Mouse (Mus musculus) forelimb bud, embryonic 11.5 days (tissue): ENCODE measurements around the gene B3glct.

Experiments used
- DNase-seq: peaks from one replicate; pipeline ENCODE4 v3.0.0-alpha.2; 2012; ENCODE audit warnings: low read depth, low spot score

The B3glct gene

DNA sequence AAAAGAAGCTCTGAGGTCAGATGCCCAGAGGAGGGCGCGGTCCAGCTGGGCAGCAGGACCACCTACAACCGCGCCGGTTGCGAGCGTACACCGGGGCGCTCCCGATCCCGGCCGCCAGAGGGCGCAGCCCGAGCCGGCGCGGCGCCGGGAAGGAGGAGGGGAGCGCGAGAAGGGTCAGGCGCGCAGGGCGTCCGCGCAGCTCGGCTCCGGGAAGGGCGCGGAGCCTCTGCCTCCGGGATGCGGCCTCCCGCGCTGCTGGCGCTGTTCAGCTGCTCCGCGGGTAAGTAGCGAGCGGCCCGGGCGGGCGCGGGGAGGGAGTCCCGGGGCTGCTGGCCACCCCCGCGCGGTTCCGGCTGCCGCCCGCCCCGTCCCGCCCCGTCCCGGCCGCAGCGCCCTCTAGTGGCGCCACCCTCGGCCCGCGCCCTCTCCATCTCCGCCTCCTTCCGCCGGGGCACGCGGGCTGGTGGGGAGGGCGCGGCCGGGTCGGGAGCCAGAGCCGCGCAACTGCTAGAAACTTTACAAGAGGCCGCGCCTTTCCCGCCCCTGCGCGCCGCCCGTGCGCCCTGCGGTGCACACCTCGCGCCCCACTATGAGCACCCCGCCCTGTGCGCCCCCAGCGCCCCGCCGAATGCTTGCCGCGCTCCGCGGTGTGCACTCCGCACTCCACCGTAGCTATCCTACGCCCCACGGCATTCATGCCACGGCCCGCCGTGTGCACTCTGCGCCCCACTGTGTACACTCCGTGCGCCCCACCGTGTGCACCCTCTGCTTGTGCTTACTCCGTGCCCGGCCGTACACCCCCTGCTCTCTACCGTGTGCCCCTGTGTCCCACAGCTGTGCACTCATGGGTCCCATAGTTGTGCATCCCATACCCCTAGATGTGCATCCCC is at the start of gene B3glct:
TSS of gene B3glct (plus strand) at position 131 of the 890 bp plus-strand sequence.
- peak; percentile 82 for DNase-seq

DNA sequence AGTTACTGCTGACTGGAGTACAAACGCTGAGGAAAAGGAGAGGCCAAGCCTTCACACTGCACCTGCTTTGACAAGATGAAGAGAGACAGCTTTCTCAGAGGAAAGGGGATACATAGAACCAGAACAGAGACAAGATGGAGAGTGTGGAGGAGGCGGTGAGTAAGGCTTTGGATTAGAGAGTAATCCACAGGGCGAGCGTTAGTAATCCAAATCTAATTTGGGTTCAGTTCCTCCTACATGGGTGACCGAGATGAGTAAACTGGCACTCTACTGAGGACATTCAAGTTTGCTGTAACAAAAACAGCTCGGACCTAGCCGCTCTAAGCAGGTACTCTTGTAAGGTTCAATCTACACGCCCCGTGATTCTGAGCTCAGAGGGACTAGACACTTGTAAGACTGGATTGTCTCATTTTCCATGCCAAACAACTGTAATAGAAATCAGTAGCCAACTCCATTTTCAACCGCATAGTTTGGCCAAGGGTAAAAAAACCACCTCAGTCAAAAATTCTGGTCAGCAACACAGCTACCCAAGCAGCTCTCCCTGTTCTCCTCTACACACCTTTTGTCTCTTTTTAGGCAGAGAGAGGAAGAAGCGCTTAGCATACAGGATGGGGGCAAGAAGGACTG is 43.5 kb upstream of the B3glct start:
- no peak for DNase-seq

DNA sequence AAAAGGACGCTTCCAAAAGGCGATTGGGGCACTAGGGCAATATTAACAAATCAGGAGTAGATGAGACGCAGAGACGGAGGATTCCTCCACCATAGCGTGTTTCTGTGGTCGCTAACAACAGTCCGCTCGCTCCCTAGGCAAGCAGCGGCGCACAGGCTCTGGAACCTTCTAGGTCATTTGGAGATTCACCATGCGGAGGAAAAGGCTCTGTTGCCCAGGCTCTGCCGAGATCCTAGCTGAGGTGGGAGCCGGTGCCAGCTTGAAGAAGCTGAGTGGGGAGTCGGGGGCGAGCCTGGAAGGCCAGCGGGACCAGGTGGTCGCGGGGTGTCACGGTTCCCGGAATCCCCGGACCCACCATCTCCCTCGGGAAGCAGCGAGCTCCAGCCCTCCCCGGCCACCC is 42.5 kb upstream of the B3glct start:
- no peak for DNase-seq

DNA sequence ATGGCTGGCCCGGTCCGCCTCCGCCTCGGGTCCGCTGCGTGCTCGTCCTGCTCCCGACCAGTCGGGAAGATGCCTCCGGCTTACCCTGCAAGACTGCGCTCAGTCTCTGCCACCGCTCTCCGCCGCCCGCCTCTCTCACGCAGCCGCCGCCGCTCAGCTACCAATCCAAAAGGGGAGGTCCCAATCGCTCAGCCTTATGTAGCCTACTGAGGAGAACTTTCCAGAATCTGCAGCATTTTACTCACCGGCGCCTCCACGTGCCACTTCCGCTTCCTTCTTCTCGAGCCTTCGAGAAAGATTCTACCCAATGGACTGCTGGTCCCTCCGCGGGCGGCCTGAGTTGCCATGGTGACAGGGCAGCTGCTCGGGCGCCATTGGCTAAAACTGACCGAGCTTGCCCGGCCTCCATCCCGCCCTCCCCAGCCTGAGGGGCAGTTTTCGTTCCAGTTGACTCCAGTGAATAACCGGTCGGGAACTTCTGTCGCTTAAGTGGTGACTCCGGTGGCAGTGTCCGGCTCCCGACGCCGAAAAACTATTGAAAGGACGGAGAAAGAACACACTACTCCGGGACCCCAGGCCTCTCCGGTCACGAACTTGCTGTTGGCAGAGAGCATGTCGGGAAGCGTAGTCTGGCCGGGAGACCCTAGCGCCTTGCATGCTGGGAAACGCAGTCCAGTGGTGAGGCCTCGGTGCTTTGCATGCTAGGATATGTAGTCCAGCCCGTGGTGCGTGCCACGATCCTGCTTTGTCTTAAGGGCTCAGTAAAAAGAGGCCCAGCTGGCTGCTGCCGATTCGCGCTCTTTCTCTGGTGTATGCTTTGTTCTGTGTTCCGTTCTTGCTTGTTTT is 41.7 kb upstream of the B3glct start, which contains the start of gene Hsph1:
TSS of gene Hsph1 (minus strand) at position 302 of the 846 bp plus-strand sequence.
- DNase-seq, result peak; percentile 99

DNA sequence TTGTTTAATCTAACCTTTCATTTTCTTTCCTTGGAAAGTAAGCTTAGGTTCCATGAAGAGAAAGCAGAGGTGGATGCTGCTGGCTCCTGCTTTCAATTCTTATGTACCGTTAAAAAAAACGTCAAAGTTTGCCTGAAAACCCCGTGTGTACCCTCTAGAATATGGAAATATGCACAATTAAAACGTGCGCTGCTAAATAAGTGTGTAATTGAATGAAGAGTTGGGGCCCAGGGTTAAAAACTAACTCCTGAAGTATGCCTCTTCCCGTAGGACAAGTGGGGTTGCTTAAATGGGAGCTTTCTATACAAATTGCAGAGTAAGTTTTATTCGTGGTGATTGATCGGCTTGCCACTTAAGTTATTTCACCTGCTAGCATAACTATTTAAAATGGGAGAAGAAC is 40.7 kb upstream of the B3glct start:
- DNase-seq, result no peak

DNA sequence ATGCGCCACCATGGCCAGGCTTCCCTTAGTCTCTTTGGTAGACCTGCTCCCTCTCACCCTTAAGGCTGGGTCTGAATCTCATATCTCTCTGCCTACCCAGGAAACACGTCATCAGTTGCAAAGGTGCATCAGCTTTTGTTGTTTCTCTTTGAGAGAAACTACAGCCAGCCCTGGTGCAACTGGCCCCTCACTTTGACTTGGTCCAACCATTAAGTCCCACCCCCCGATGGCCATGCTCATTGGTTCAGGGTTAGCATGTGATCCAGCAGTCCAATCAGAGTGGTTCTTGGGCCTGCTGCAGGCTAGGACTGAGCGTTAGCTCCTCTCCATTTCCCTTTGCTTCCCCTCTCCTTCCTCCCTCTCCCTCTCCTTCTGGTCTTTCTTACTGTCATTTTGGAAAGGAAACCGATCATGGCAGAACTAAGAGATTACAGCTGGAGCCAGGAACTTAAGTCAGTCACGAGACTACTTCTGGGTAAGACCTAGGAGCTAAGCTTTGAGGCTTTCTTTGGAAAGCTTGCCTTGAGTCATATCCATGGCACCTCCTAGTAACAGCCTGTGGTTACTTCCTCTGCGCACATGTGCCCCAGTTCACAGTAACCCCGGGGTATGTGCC is 36.6 kb upstream of the B3glct start:
- DNase-seq, result no peak

DNA sequence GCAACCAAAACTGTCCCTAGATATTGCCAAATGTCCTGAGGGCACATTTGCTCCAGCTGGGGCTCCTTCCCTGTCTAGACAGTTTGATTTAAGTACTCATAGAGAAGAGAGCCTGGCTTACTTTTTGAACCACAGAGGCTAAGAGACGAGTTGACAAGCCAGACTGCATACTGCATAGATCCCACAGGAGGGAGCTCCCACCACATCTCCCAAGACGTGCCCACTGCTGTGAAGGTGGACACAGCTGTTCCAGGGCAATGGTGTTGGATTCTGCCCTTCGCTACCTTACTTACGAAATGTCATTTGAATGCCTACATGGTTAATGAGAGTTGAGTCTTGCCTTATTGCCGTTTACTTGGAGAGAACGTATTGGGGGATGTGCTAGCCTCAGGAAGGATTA is 35.7 kb upstream of the B3glct start:
- peak; percentile 42 for DNase-seq

DNA sequence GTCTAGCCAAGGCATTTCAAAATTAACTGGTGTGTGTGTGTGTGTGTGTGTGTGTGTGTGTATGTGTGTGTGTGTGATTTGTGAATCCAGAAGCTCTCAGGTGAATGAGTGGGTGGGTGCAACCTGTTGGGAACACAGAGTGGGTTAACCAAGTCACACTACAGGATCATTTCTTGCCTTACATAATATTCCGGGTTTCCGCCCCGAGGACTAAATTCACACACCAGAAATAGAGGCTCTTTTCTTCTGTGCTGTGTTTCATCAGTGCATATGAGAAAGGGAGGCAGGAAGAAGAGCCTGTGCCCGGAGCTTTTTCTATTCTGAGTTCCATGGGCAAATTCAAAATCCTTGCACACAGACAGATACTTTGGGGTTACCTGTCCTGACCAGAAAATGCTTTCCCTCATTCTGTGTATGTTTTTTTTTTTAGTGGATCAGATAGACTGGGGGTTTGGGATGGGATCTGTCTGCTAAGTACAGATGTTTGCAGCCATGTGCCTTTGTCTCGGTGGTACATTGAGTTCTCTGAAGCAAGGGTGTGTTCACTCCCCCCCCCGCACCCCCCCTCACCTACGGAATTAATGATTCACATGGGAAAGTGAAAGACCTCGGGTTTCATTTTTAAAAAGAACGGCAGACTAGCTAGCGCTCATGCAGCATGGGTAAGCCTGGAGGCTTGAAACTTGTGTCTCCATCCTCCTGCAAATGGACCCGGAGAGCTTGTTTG is 35.1 kb upstream of the B3glct start:
- no peak for DNase-seq

DNA sequence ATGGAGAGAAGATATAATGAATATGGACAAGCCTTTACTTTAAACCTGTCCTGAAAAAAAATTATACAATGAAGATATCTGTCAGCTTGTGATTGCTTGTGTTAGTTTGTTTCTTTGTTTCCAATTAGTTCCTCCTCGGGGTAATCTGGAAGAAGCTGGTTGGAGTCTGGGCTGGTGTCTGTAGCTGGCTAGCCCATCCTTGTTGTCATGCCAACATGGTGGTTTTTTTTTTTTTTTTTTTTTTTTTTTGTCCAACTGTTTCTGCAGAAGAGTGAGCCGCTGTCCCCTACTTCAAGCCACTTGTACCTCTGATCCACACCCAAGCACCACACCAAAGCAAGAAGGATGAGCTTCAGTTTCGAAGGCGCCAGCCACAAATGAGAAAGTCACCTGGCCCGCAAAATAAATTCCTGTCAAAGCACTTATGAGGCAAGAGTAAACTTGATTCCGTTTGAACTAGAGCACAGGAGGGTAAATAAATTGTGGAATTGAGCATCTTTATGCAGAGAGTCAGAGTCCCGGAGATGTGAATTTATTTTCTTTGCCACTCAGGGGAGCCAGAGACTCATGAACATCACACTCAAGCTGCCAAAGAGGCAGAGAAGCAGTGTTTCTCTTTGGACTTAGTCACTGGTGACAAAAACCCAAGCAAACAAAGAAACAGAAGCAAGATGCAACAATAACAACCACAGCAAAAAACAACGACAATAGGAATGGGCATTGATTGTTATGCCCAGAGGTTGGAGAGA is 30.5 kb upstream of the B3glct start:
- no peak for DNase-seq

DNA sequence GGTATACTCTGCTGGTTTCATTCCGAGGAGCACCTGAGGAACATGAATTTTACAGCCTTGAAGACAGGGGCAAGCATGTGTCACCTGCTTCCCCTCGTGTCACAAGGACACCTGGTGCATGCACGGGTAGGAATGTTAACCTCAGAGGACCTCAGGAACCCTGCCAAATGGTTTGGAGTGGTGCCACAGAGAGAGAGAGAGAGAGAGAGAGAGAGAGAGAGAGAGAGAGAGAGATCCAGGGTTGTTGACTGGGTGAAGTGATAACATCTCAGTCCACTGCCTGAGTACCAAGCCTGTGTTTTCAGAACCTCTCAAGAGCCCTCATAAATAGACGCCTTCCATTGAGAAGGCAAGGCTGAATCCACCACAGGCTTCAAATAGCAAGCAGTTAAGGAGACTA is 29.8 kb upstream of the B3glct start:
- no peak for DNase-seq

DNA sequence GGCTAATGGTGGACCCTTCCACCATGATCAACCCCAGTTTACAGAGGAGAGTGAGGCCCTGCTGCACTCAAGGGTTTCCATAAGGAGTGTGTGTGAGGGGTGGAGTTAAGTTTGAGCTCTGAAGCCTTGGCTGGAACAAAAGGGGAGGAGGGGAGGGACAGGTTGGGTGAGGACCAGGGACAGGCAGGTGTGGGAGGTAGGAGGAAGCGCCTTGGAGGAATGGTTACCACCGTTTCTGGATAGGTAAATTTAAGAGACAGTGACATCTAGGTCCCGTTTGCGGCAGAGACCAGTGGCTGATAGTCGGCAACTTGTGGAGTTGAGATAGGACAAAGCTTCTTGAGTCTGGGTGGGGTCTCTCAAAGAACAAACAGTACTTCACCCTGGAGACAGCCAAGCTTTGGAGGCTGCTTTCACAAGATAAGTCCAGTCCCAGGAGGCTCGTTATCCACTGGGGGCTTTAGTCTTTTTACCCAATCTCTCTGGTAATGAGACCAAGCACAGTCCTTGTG is 29.1 kb upstream of the B3glct start:
- DNase-seq, result no peak

DNA sequence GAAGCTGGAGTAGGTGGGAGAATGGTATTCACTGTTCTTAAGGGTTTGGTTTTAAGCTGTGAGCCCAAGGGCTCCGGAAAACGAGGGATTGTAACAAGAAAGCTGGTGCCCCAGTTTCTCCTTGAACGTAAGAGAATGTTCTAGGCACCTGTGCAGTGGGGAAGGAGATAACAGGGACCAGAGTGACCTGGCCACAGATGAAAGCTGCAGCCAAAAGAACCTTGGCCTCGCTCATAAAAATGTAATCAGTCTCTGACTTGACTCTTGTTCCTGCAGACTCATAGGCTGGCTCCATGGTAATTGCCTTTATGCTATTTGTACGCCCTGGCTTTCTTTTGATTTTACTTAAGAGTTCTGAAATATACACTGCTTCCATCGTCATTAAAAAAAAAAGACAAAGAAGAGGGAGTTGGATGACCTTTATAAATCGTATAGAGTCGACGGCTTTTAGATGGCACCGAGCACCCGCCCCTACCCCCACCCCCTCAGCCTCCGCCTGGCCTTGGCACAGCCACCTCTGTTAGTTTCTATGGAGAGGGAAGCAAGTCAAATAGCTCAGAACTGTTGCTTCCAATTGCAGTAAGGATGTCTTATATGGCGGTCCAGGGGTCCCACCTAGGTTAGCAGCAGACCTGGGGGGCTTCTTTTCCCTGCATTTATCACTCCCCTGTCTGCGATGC is 28.4 kb upstream of the B3glct start:
- DNase-seq, result no peak

DNA sequence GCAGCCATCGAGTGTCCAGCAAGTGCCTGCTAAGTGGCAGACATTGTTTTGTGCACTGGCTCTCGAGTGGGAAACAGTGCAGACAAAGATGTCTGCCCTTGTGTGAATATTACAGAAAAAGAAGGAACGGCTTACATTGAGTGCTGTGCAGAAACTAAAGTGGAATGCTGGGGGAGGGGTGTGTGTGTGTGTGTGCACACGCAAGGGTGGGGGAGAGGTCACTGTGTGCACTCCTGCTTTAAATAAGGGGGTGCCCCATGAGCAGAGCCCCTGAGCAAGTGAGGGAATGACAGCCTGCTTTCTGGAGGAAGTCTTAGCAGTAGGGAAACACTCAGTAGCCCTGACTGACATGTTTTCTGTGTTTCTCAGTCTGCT is 27.9 kb upstream of the B3glct start:
- DNase-seq, result no peak

DNA sequence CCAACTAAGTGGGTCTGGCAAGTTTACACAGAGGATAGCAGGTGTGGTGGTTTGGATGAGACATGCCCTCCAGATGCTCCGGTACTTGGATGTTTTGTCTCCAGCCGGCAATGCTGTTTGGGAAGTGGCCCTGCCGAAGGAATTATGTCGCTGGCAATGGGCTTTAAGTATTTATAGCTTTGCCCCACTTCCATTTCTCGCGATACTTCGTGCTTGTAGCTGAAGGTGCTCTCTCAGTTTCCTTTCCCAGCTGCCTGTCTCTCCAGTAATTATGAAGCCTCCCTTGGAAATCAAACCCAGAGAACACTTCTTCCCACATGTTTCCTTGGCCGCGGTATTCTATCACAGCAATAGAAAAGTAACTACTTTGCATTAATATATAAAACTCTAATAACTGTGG is 22.4 kb upstream of the B3glct start:
- DNase-seq, result no peak

DNA sequence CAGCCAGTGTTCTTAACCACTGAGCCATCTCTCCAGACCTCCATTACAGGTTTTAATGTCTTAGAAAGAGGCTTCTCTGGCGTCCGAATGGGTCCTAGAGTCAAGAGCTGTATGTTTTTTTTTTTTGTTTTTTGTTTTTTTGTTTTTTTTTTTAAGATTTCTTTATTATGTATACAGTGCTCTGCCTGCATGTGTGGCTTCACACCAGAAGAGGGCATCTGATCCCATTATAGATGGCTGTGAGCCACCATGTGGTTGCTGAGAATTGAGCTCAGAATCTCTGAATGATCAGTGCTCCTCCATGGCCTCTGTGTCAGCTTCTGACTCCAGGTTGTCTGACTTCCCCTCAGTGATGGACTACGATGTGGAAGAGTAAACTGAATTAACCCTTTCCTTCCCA is 20.0 kb upstream of the B3glct start:
- no peak for DNase-seq

DNA sequence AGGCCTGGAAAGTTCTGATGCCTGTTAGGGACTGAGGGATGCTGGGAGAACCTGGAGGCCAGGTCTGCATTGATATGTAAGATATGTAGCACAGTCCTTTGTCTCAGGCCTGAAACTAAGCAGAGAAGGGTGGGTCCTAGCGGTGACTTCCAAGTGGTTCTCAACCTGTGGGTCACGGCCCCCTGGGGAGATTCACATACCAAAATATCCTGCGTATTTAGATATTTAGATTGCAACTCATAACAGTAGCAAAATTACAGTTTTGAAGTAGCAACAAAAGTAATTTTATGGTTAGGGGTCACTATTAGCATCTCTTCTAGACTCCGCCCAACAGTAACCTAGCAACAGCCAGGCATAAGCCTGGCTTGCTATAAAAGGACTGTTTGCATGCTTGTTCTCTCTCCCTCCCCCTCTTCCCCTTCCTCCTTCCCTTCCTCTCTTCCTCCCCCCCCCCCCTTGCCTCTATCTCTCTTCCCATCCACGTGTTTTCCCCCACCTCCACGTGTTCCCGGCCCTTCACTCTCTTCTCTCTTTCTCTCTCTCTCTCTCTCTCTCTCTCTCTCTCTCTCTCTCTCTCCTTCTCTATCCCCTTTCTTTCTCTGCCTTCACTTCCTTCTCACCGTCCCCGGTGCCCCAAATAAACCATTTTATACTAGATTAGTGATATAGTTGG is 19.2 kb upstream of the B3glct start:
- DNase-seq, result no peak

DNA sequence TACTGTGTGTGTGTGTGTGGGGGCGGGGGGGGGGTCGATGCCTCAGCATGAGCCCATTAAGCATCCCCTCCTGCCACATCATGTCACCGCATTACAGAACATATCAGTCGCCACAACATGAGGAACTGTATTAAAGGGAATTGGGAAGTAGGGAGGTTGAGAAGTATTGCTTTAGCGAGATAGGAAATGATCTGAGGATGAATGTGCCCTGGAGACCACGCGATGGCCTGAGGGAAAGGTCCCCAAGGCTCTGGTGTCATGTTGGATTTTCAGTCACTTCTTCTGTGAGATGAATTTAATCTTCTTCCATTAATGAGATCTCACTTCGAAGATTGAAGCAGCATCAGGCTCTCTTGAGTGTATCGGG is 18.6 kb upstream of the B3glct start:
- no peak for DNase-seq

DNA sequence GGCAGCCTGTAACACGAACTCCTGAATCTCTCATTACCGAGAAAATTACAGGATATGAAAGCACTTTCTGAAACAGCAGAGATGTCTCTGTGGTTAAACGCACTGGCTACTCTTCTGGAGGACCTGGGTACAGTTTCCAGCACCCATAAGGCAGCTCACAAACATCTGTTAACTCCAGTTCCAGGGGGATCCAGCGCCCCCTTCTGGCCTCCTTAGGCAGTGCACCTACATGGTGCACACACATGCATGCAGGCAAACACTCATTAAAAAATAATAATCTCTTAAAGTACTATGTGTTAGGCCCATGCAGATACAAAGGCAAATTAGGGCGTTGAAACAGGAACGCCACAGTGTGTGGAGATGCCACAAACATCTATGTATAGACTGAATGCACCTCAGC is 16.6 kb upstream of the B3glct start:
- no peak for DNase-seq

DNA sequence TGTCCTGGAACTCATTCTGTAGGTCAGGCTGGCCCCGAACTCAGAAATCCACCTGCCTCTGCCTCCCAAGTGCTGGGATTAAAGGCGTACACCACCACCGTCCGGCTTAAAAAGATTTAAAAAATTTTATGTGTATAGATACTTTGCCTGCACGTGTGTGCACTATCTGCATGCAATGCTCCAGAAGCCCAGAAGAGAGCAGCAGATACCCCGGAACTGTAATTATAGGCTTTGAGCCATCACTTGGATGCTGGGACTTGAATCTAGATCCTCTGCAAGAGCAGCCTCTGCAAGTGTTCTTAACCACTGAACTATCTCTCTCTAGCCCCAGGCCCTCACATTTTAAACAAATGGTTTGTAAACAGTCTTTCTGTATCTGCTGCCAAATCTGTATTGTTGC is 15.1 kb upstream of the B3glct start:
- DNase-seq, result no peak
